ENCODE assay signal across 1 mouse cellular context in the genomic region with DNA sequence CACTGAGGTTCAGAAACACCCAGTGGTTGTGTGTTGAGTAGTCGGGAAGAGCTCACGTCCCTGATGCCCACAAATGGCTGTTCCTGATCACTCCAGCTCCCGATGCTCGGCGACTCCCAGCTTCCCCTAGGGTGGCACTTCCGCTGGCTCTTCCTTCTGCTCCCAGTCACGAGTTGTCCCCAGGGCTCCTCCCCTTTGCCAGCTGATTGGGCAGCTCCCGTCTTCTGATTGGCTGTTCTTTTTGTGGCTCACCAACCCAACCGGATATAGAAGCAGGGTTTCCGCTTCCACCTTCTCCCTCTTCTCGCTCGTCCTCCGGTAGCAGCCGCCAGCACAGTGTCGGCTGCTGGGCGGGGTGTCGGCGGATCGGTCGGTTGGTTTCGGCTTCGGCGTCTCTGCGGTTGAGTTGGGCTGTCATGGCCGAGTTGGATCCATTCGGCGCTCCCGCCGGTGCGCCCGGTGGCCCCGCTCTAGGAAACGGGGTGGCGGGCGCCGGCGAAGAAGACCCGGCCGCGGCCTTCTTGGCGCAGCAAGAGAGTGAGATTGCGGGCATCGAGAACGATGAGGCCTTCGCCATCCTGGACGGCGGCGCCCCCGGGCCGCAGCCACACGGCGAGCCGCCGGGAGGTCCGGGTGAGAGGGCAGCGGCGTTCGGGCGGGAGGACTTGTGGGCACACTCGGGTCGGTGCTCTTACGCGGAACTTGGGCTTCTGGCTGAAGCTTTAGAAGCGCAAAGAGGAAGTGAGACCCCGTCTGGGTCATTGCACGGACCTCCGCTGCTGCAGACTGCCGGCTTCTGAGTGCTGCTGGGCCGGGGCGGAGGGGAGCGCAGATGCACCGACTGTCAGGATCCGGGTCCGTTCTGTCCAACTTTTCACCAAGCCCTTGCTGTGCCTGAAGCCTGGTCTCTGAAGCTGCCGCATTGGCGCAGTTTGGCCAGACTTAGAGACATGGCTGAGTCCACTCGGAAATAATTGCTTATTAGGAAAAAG.
TF ChIP-seq lines count a peak whose summit lies in the region.

No protein-coding gene starts in this region.

TF ChIP-seq in CH12.LX, 34 proteins besides CTCF, POLR2A, EP300 and RAD21:
- TF ChIP-seq ZNF384 (IDR thresholded peaks at IDR 0.05; ENCODE audit: low read depth, low read length) = no peak
- peak; percentile 83; the same call in 1 of the 2 replicates for TF ChIP-seq MYC (IDR thresholded peaks at IDR 0.05; ENCODE audit: low read depth, low read length)
- no peak for TF ChIP-seq CHD1 (IDR thresholded peaks at IDR 0.05; ENCODE audit: low read depth, low read length)
- TF ChIP-seq NRF1 (IDR thresholded peaks at IDR 0.05; ENCODE audit: low read depth, low read length) = peak; percentile 5; the same call in 1 of the 2 replicates
- TF ChIP-seq ELF1 (IDR thresholded peaks at IDR 0.05; ENCODE audit: low read depth, low read length) = peak; percentile 89
- TF ChIP-seq BHLHE40 (IDR thresholded peaks at IDR 0.05; ENCODE audit: low read depth, low read length) = peak; percentile 90
- peak; percentile 85 for TF ChIP-seq POLR2AphosphoS2 (IDR thresholded peaks at IDR 0.05; ENCODE audit: low read depth, low read length)
- TF ChIP-seq JUN (IDR thresholded peaks at IDR 0.05; ENCODE audit: insufficient read depth, low read depth, low read length) = no peak
- peak; percentile 67 for TF ChIP-seq IRF4 (IDR thresholded peaks at IDR 0.05; ENCODE audit: low read depth, low read length)
- no peak for TF ChIP-seq JUND (conservative IDR thresholded peaks at IDR 0.05; ENCODE audit: low read depth, low read length)
- peak; percentile 82 for TF ChIP-seq HCFC1 (IDR thresholded peaks at IDR 0.05; ENCODE audit: low read depth, low read length)
- TF ChIP-seq NELFE (IDR thresholded peaks at IDR 0.05; ENCODE audit: low read depth, low read length) = peak; percentile 95
- peak; percentile 69 for TF ChIP-seq TCF12 (IDR thresholded peaks at IDR 0.05; ENCODE audit: low read depth, low read length)
- TF ChIP-seq MAZ (IDR thresholded peaks at IDR 0.05; ENCODE audit: low read depth, low read length) = 0 out of 2 replicates have a peak, but pooled peaks have one; percentile 35
- TF ChIP-seq MXI1 (IDR thresholded peaks at IDR 0.05; ENCODE audit: low read depth, low read length) = peak; percentile 76
- peak; percentile 44 for TF ChIP-seq ETS1 (conservative IDR thresholded peaks at IDR 0.05; ENCODE audit: low read depth, low read length)
- TF ChIP-seq SMC3 (IDR thresholded peaks at IDR 0.05; ENCODE audit: low read depth, low read length) = no peak
- no peak for TF ChIP-seq MAFK (IDR thresholded peaks at IDR 0.05; ENCODE audit: insufficient replicate concordance, low read length)
- no peak for TF ChIP-seq E2F4 (IDR thresholded peaks at IDR 0.05; ENCODE audit: insufficient replicate concordance, low read depth, low read length)
- no peak for TF ChIP-seq ZKSCAN1 (IDR thresholded peaks at IDR 0.05; ENCODE audit: borderline replicate concordance, low read depth, low read length)
- TF ChIP-seq MEF2A (IDR thresholded peaks at IDR 0.05; ENCODE audit: borderline replicate concordance, low read depth, low read length) = no peak; the same call in 1 of the 2 replicates
- TF ChIP-seq USF2 (conservative IDR thresholded peaks at IDR 0.05; ENCODE audit: low read depth, low read length) = peak; percentile 65
- peak; percentile 62; the same call in 1 of the 2 replicates for TF ChIP-seq MAX (IDR thresholded peaks at IDR 0.05; ENCODE audit: low read length)
- TF ChIP-seq USF1 (IDR thresholded peaks at IDR 0.05; ENCODE audit: low read depth, low read length) = peak; percentile 76
- TF ChIP-seq ZC3H11A (IDR thresholded peaks at IDR 0.05; ENCODE audit: low read depth, low read length) = no peak
- peak; percentile 92 for TF ChIP-seq TBP (conservative IDR thresholded peaks at IDR 0.05; ENCODE audit: low read depth, low read length)
- TF ChIP-seq UBTF (IDR thresholded peaks at IDR 0.05; ENCODE audit: low read depth, low read length) = peak; percentile 46; the same call in 1 of the 2 replicates
- no peak; the same call in 1 of the 2 replicates for TF ChIP-seq RCOR1 (conservative IDR thresholded peaks at IDR 0.05; ENCODE audit: low read depth, low read length)
- no peak for TF ChIP-seq GABPA (IDR thresholded peaks at IDR 0.05; ENCODE audit: insufficient replicate concordance, low read depth, low read length)
- peak; percentile 44; the same call in 1 of the 2 replicates for TF ChIP-seq CHD2 (IDR thresholded peaks at IDR 0.05; ENCODE audit: low read length)
- TF ChIP-seq PAX5 (IDR thresholded peaks at IDR 0.05; ENCODE audit: low read length) = no peak
- TF ChIP-seq KAT2A (IDR thresholded peaks at IDR 0.05; ENCODE audit: insufficient replicate concordance, low read length) = peak; percentile 70; the same call in 1 of the 2 replicates
- TF ChIP-seq ZMIZ1 (IDR thresholded peaks at IDR 0.05; ENCODE audit: low read depth, low read length) = peak; percentile 96
- peak; percentile 96 for TF ChIP-seq SIN3A (IDR thresholded peaks at IDR 0.05; ENCODE audit: low read length)
